Comparison of ENCODE assay signal across 13 mouse cellular contexts in the genomic region with DNA sequence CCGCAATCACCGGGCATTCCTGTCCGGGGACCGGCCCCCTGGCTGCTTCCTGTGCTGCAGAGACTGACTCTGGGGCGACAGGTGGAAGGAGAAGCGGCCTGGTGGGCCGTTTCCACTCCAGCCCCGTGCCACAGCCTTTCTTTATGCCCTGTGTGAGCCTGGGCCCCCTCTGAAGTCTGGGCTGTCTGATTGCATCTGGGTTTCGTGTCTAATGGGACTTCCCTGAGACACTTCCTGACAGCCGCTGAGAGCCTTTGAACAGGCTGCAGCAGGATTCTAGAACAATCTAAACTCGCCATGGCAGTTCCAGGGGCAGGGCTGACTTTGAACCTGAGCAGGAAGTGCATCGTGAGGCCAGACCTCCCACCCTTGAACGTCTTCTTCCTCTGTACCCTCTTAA.
DNase-seq lines count a peak whose midpoint lies in the region; ATAC-seq and TF ChIP-seq lines count a peak whose summit lies in the region.
"Had no signal": no experiment of that assay in that cellular context is flagged by ENCODE, and none has a peak within 500 bp of the region (broad histone marks: within the 10 kb centered on the region; RNA-seq: fewer than 3 reads in every experiment).

No protein-coding gene starts in this region.

- no peak overlapping the region for H3K4me2 ChIP-seq in intestine, embryonic 16.5 days (ENCODE audit: low read depth, low read length)
- no peak overlapping the region for H3K4me2 ChIP-seq in intestine, postnatal 0 days (replicated peaks; ENCODE audit: low read depth)
- no peak overlapping the region for H3K4me2 ChIP-seq in lung, embryonic 16.5 days (ENCODE audit: low read depth, low read length)
- no peak overlapping the region for H3K4me2 ChIP-seq in midbrain, postnatal 0 days (ENCODE audit: low read depth, low read length, poor library complexity, severe bottlenecking)
- H3K4me2 ChIP-seq: forebrain, embryonic 12.5 days; heart, embryonic 11.5 days; limb, embryonic 12.5 days had no signal

- no peaks in the 10 kb centered on the region for H3K9me3 ChIP-seq in intestine, embryonic 16.5 days (ENCODE audit: control insufficient read depth, low read length)
- H3K9me3 ChIP-seq in intestine, postnatal 0 days (ENCODE audit: control insufficient read depth), result no peaks in the 10 kb centered on the region
- no peaks in the 10 kb centered on the region for H3K9me3 ChIP-seq in lung, embryonic 16.5 days (ENCODE audit: control insufficient read depth, low read length)
- no peaks in the 10 kb centered on the region for H3K9me3 ChIP-seq in midbrain, postnatal 0 days (ENCODE audit: low read length)
- H3K9me3 ChIP-seq: forebrain, embryonic 12.5 days; limb, embryonic 12.5 days had no signal

- no peak overlapping the region for H3K4me3 ChIP-seq in intestine, embryonic 16.5 days (ENCODE audit: low read length)
- H3K4me3 ChIP-seq in intestine, postnatal 0 days (ENCODE audit: low read depth, low read length), result no peak overlapping the region
- no peak overlapping the region for H3K4me3 ChIP-seq in lung, embryonic 16.5 days (ENCODE audit: low read length)
- H3K4me3 ChIP-seq in midbrain, postnatal 0 days (ENCODE audit: low read depth, low read length), result no peak overlapping the region
- H3K4me3 ChIP-seq: forebrain, embryonic 12.5 days; limb, embryonic 12.5 days had no signal

- no peaks in the 10 kb centered on the region for H3K36me3 ChIP-seq in intestine, embryonic 16.5 days (ENCODE audit: control insufficient read depth, insufficient read depth, low read length)
- no peaks in the 10 kb centered on the region for H3K36me3 ChIP-seq in intestine, postnatal 0 days (ENCODE audit: control insufficient read depth, insufficient read depth)
- H3K36me3 ChIP-seq in lung, embryonic 16.5 days (ENCODE audit: control insufficient read depth, insufficient read depth, low read length), result no peaks in the 10 kb centered on the region
- H3K36me3 ChIP-seq in midbrain, postnatal 0 days (ENCODE audit: insufficient read depth, low read length), result no peaks in the 10 kb centered on the region
- H3K36me3 ChIP-seq: forebrain, embryonic 12.5 days; limb, embryonic 12.5 days had no signal

- no peak for ATAC-seq in intestine, embryonic 16.5 days
- ATAC-seq in intestine, postnatal 0 days, result no peak
- ATAC-seq in lung, embryonic 16.5 days (ENCODE audit: low read depth), result 0 out of 2 replicates have a peak, but pooled peaks have one; percentile 24
- no peak for ATAC-seq in midbrain, postnatal 0 days (ENCODE audit: low FRiP score)
- ATAC-seq: midbrain, embryonic 16.5 days had no signal

- peak overlapping the region; percentile 16; the same call in 1 of the 2 replicates for H3K27ac ChIP-seq in intestine, embryonic 16.5 days (ENCODE audit: low read length)
- H3K27ac ChIP-seq in intestine, postnatal 0 days (ENCODE audit: low read depth, low read length), result no peak overlapping the region
- peak overlapping the region; percentile 46 for H3K27ac ChIP-seq in lung, embryonic 16.5 days (ENCODE audit: low read length)
- H3K27ac ChIP-seq in midbrain, postnatal 0 days (ENCODE audit: low read depth, low read length), result no peak overlapping the region
- H3K27ac ChIP-seq: forebrain, embryonic 12.5 days; limb, embryonic 12.5 days had no signal

- peak; percentile 18 for DNase-seq in R1 (ENCODE audit: low read depth, low spot score)
- peak; percentile 42 for DNase-seq in thymus, postnatal 0 days (ENCODE audit: low spot score)
- DNase-seq in heart, postnatal 4 days, result no peak
- DNase-seq in ovary, adult 18-20 months (ENCODE audit: low spot score), result no peak
- DNase-seq in midbrain, postnatal 0 days (ENCODE audit: low spot score), result no peak
- DNase-seq: cerebellum, adult 18-20 months had no signal

- 0 out of 2 replicates have a peak overlapping the region, but pooled peaks have one; percentile 25 for H3K9ac ChIP-seq in intestine, embryonic 16.5 days (ENCODE audit: low read depth, low read length)
- no peak overlapping the region for H3K9ac ChIP-seq in intestine, postnatal 0 days (ENCODE audit: low read depth, low read length)
- no peak overlapping the region for H3K9ac ChIP-seq in lung, embryonic 16.5 days (ENCODE audit: low read length)
- no peak overlapping the region for H3K9ac ChIP-seq in midbrain, postnatal 0 days (replicated peaks; ENCODE audit: low read length, poor library complexity, severe bottlenecking)
- H3K9ac ChIP-seq: forebrain, embryonic 12.5 days; limb, embryonic 12.5 days had no signal

- H3K4me1 ChIP-seq in intestine, embryonic 16.5 days (ENCODE audit: control insufficient read depth, insufficient read depth, low read length), result peaks cover 17% of the 10 kb centered on the region
- no peaks in the 10 kb centered on the region for H3K4me1 ChIP-seq in intestine, postnatal 0 days (replicated peaks; ENCODE audit: control insufficient read depth, insufficient read depth, low read length)
- peaks cover 5% of the 10 kb centered on the region; the same call in 1 of the 2 replicates for H3K4me1 ChIP-seq in lung, embryonic 16.5 days (replicated peaks; ENCODE audit: control insufficient read depth, insufficient read depth, low read length)
- 0 out of 2 replicates have a peak, but pooled peaks cover 4% of the 10 kb centered on the region for H3K4me1 ChIP-seq in midbrain, postnatal 0 days (ENCODE audit: insufficient read depth, low read length)

- no peak for TF ChIP-seq CTCF in intestine, postnatal 0 days (IDR thresholded peaks at IDR 0.05; ENCODE audit: low read depth)
- TF ChIP-seq CTCF in midbrain, postnatal 0 days (IDR thresholded peaks at IDR 0.05), result no peak

- H3K27me3 ChIP-seq in intestine, embryonic 16.5 days (replicated peaks; ENCODE audit: control insufficient read depth, insufficient read depth, low read length), result 0 out of 2 replicates have a peak, but pooled peaks cover 13% of the 10 kb centered on the region
- H3K27me3 ChIP-seq in intestine, postnatal 0 days (replicated peaks; ENCODE audit: control insufficient read depth, insufficient read depth, low read length), result 0 out of 2 replicates have a peak, but pooled peaks cover 10% of the 10 kb centered on the region
- H3K27me3 ChIP-seq in lung, embryonic 16.5 days (ENCODE audit: control insufficient read depth, insufficient read depth, low read depth, low read length), result peaks cover 16% of the 10 kb centered on the region
- peaks cover 17% of the 10 kb centered on the region for H3K27me3 ChIP-seq in midbrain, postnatal 0 days (ENCODE audit: insufficient read depth, low read length)

- 69% methylated on average over 13 of the region's 13 CpGs for WGBS in intestine, embryonic 16.5 days
- whole genome bisulfite sequencing in intestine, postnatal 0 days, result 61% methylated on average over 13 of the region's 13 CpGs
- 52% methylated on average over 13 of the region's 13 CpGs for WGBS in lung, embryonic 16.5 days
- 74% methylated on average over 12 of the region's 13 CpGs for WGBS in midbrain, postnatal 0 days

Comparison
In these comparisons a context has a peak if more than half of its experiments do, and no peak if none do; other contexts are left out.
1. H3K27ac ChIP-seq: peak in intestine, embryonic 16.5 days (single experiment) and lung, embryonic 16.5 days (single experiment); none in intestine, postnatal 0 days (single experiment) and midbrain, postnatal 0 days (single experiment).
2. DNase-seq: peak in R1 (single experiment) and thymus, postnatal 0 days (single experiment); none in heart, postnatal 4 days (single experiment), ovary, adult 18-20 months (single experiment) and midbrain, postnatal 0 days (single experiment).